ENCODE assay signal across 17 mouse cellular contexts in genomic region chr3:141493000-141493399, GRCm38 (mm10). TPM values are rescaled to one million over a fixed set of nuclear protein-coding genes. Genes with fewer than 3 reads are reported as not detected.
DNase-seq lines count a peak whose midpoint lies in the region; ATAC-seq lines count a peak whose summit lies in the region.
"Had no signal": no experiment of that assay in that cellular context is flagged by ENCODE, and none has a peak within 500 bp of the region (broad histone marks: within the 10 kb centered on the region; RNA-seq: fewer than 3 reads in every experiment).

No protein-coding gene starts in this region.

- peak; percentile 30 for DNase-seq in embryo, embryonic 10 days (ENCODE audit: low spot score)
- no peak for DNase-seq in embryo, embryonic 9.5 days (ENCODE audit: extremely low spot score)
- DNase-seq in testis, postnatal 14 days (ENCODE audit: low spot score), result peak; percentile 48
- no peak for DNase-seq in testis, postnatal 10 days (ENCODE audit: low spot score)
- no peak for DNase-seq in adrenal gland, postnatal 10 days
- no peak for DNase-seq in thymus, postnatal 36 days
- DNase-seq: adrenal gland, postnatal 25 days; cerebellum, postnatal 36 days; kidney, adult 9 months; liver; lung, postnatal 14 days; retina, postnatal 1 day; thymus, adult 18-20 months had no signal

- H3K27ac ChIP-seq in intestine, embryonic 16.5 days (ENCODE audit: low read length), result peak overlapping the region; percentile 22; the same call in 1 of the 2 replicates
- no peak overlapping the region for H3K27ac ChIP-seq in intestine, embryonic 15.5 days
- H3K27ac ChIP-seq: midbrain, embryonic 15.5 days had no signal

- no peak overlapping the region for H3K4me2 ChIP-seq in intestine, embryonic 16.5 days (ENCODE audit: low read depth, low read length)
- H3K4me2 ChIP-seq in intestine, embryonic 15.5 days (replicated peaks), result no peak overlapping the region
- H3K4me2 ChIP-seq: midbrain, embryonic 15.5 days had no signal

- ATAC-seq in intestine, embryonic 16.5 days, result no peak
- ATAC-seq in intestine, embryonic 15.5 days, result no peak
- ATAC-seq: midbrain, embryonic 15.5 days had no signal

- H3K27me3 ChIP-seq in intestine, embryonic 16.5 days (replicated peaks; ENCODE audit: control insufficient read depth, insufficient read depth, low read length), result no peaks in the 10 kb centered on the region
- H3K27me3 ChIP-seq in intestine, embryonic 15.5 days (replicated peaks), result no peaks in the 10 kb centered on the region
- H3K27me3 ChIP-seq: midbrain, embryonic 15.5 days had no signal

- no peaks in the 10 kb centered on the region for H3K36me3 ChIP-seq in intestine, embryonic 16.5 days (ENCODE audit: control insufficient read depth, insufficient read depth, low read length)
- no peaks in the 10 kb centered on the region for H3K36me3 ChIP-seq in intestine, embryonic 15.5 days
- H3K36me3 ChIP-seq: midbrain, embryonic 15.5 days had no signal

- WGBS in intestine, embryonic 16.5 days, result 48% methylated on average over 3 of the region's 3 CpGs
- WGBS in intestine, embryonic 15.5 days, result 44% methylated on average over 3 of the region's 3 CpGs

- no peak overlapping the region for H3K4me3 ChIP-seq in intestine, embryonic 16.5 days (ENCODE audit: low read length)
- no peak overlapping the region for H3K4me3 ChIP-seq in intestine, embryonic 15.5 days (replicated peaks)
- H3K4me3 ChIP-seq: midbrain, embryonic 15.5 days had no signal

- H3K9me3 ChIP-seq in intestine, embryonic 16.5 days (ENCODE audit: control insufficient read depth, low read length), result no peaks in the 10 kb centered on the region
- no peaks in the 10 kb centered on the region for H3K9me3 ChIP-seq in intestine, embryonic 15.5 days
- H3K9me3 ChIP-seq: midbrain, embryonic 15.5 days had no signal

- no peaks in the 10 kb centered on the region for H3K4me1 ChIP-seq in intestine, embryonic 16.5 days (ENCODE audit: control insufficient read depth, insufficient read depth, low read length)
- 0 out of 2 replicates have a peak, but pooled peaks cover 8% of the 10 kb centered on the region for H3K4me1 ChIP-seq in intestine, embryonic 15.5 days (replicated peaks)

- no peak overlapping the region for H3K9ac ChIP-seq in intestine, embryonic 16.5 days (ENCODE audit: low read depth, low read length)
- H3K9ac ChIP-seq in intestine, embryonic 15.5 days, result no peak overlapping the region
- H3K9ac ChIP-seq: midbrain, embryonic 15.5 days had no signal

RNA-seq across cellular contexts. Expression of gene Unc5c, which starts 28.0 kb away (rescaled TPM):
- polyA plus RNA-seq in intestine, embryonic 16.5 days (2015; fragmentation: Nextera tagmentation; extraction: Ambion mirVana), result 3.1 and 5.0 TPM in 2 replicates
- polyA plus RNA-seq in intestine, embryonic 15.5 days (2015; fragmentation: Nextera tagmentation; extraction: Ambion mirVana), result 8.2 and 8.9 TPM in 2 replicates
- 1 to 10 TPM; 4.2 to 5.0 TPM for total RNA-seq in adrenal gland, postnatal 10 days (2021)
- total RNA-seq: hematopoietic stem cell, adult 5-6 weeks had no signal

Comparison
In these comparisons a context has a peak if more than half of its experiments do, and no peak if none do; other contexts are left out.
1. DNase-seq: peak in embryo, embryonic 10 days (single experiment) and testis, postnatal 14 days (single experiment); none in embryo, embryonic 9.5 days (single experiment), testis, postnatal 10 days (single experiment), adrenal gland, postnatal 10 days (single experiment) and thymus, postnatal 36 days (0 of 2).